Mouse (Mus musculus): ENCODE data around the gene Olfr713. TPM values are rescaled to one million over a fixed set of nuclear protein-coding genes. Genes with fewer than 3 reads are reported as not detected.

The Olfr713 gene
- not detected in 2 replicates for polyA plus RNA-seq (2016; fragmentation: Nextera tagmentation; extraction: Ambion mirVana)

GRCm38 (mm10) chr7:107030874-107031273, at the start of gene Olfr713:
Gene Olfr713 (plus strand): TSS chr7:107031174.
- Histone ChIP-seq H3K27me3 (no peaks in the 10 kb centered on the region), H3K27ac (replicated peaks) (no peak within 1 kb of the TSS), H3K36me3 (no peaks in the 10 kb centered on the region), H3K4me2 (replicated peaks) (no peak within 1 kb of the TSS), H3K4me3 (no peak within 1 kb of the TSS), H3K9ac (replicated peaks) (no peak within 1 kb of the TSS), H3K9me3 (no peaks in the 10 kb centered on the region), H3K4me1 (no peaks in the 10 kb centered on the region)
- WGBS = 81% methylated on average over 1 of the region's 1 CpGs
- ATAC-seq (ENCODE audit: low FRiP score, low read depth) = no peak

DNA sequence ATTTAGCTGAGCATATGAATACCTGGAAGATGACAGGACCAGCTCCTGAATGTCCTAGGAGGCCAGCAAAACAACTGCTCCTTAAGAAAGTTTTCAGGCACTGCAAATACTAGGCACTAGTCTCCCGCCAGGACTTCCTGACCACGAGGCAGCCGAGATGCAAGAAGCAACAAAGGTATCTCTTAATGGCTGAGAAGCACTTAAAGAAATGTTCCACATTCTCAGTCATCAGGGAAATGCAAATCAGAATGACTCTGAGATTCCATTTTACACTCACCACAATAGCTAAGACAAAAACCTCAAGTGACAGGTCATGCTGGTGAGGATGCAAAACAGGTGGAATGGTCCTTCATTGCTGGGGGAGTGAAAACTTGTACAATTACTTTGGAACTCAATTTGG, 45.7 kb upstream of the Olfr713 start:
- Histone ChIP-seq H3K9ac (replicated peaks) (no peak overlapping the region), H3K36me3 (no peaks in the 10 kb centered on the region), H3K27ac (replicated peaks) (no peak overlapping the region), H3K9me3 (no peaks in the 10 kb centered on the region), H3K4me1 (no peaks in the 10 kb centered on the region), H3K4me2 (replicated peaks) (no peak overlapping the region), H3K4me3 (no peak overlapping the region), H3K27me3 (no peaks in the 10 kb centered on the region)
- 92% methylated on average over 3 of the region's 3 CpGs for WGBS
- ATAC-seq (ENCODE audit: low FRiP score, low read depth) = no peak

DNA sequence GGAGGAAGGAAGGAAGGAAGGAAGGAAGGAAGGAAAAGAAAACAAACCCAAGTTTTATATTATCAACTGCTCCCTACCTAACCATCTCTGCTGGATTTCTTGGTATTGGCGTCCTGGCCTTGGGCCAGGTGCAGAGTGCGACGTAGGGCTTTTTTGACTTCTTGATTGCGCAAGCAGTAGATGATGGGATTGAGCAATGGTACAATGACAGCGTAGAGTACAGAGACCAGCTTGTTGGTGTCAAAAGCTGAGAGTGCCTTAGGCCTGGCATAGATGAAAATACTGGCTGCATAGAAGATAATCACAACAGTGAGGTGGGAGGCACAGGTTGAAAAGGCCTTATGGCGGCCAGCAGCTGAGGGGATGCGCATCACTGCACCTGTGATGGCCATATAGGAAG, 30.2 kb upstream of the Olfr713 start:
- no peaks in the 10 kb centered on the region for H3K27me3 ChIP-seq
- no peak overlapping the region for H3K4me2 ChIP-seq (replicated peaks)
- no peaks in the 10 kb centered on the region for H3K4me1 ChIP-seq
- no peak overlapping the region for H3K9ac ChIP-seq (replicated peaks)
- no peak overlapping the region for H3K4me3 ChIP-seq
- H3K9me3 ChIP-seq = no peaks in the 10 kb centered on the region
- 94% methylated on average over 7 of the region's 7 CpGs for WGBS
- no peaks in the 10 kb centered on the region for H3K36me3 ChIP-seq
- no peak overlapping the region for H3K27ac ChIP-seq (replicated peaks)
- no peak for ATAC-seq (ENCODE audit: low FRiP score, low read depth)

- Histone ChIP-seq H3K4me3 (no peak overlapping the region), H3K27me3 (no peaks in the 10 kb centered on the region), H3K36me3 (no peaks in the 10 kb centered on the region), H3K4me2 (replicated peaks) (no peak overlapping the region), H3K27ac (replicated peaks) (no peak overlapping the region), H3K9ac (replicated peaks) (no peak overlapping the region), H3K9me3 (no peaks in the 10 kb centered on the region), H3K4me1 (no peaks in the 10 kb centered on the region)
- ATAC-seq (ENCODE audit: low FRiP score, low read depth) = no peak
- WGBS = 70% methylated on average over 3 of the region's 3 CpGs
These were observed 26.8 kb upstream of the Olfr713 start for GRCm38 (mm10) chr7:107004169-107004568.

- no peaks in the 10 kb centered on the region for H3K4me1 ChIP-seq
- ATAC-seq (ENCODE audit: low FRiP score, low read depth) = no peak
- 50% methylated on average over 1 of the region's 1 CpGs for WGBS
- no peaks in the 10 kb centered on the region for H3K9me3 ChIP-seq
- no peak within 1 kb of the TSS for H3K4me3 ChIP-seq
- H3K27me3 ChIP-seq = no peaks in the 10 kb centered on the region
- no peak within 1 kb of the TSS for H3K4me2 ChIP-seq (replicated peaks)
- no peak within 1 kb of the TSS for H3K27ac ChIP-seq (replicated peaks)
- H3K36me3 ChIP-seq = no peaks in the 10 kb centered on the region
- H3K9ac ChIP-seq (replicated peaks) = no peak within 1 kb of the TSS
These were observed 25.0 kb upstream of the Olfr713 start, which contains the start of gene Olfr2 for GRCm38 (mm10) chr7:107005972-107006371. Gene Olfr2 (minus strand): TSS chr7:107006072.

- Histone ChIP-seq H3K4me2 (replicated peaks) (no peak overlapping the region), H3K36me3 (no peaks in the 10 kb centered on the region), H3K9ac (replicated peaks) (no peak overlapping the region), H3K27ac (replicated peaks) (no peak overlapping the region), H3K9me3 (no peaks in the 10 kb centered on the region), H3K4me1 (no peaks in the 10 kb centered on the region), H3K4me3 (no peak overlapping the region), H3K27me3 (no peaks in the 10 kb centered on the region)
- WGBS = 81% methylated on average over 2 of the region's 2 CpGs
- no peak for ATAC-seq (ENCODE audit: low FRiP score, low read depth)
These were observed 9.1 kb downstream of the Olfr713 start for GRCm38 (mm10) chr7:107039934-107040563.

- no peaks in the 10 kb centered on the region for H3K9me3 ChIP-seq
- no peak overlapping the region for H3K4me2 ChIP-seq (replicated peaks)
- WGBS = 92% methylated on average over 3 of the region's 3 CpGs
- no peak overlapping the region for H3K9ac ChIP-seq (replicated peaks)
- H3K4me3 ChIP-seq = no peak overlapping the region
- H3K4me1 ChIP-seq = no peaks in the 10 kb centered on the region
- H3K27me3 ChIP-seq = no peaks in the 10 kb centered on the region
- ATAC-seq (ENCODE audit: low FRiP score, low read depth) = no peak
- no peak overlapping the region for H3K27ac ChIP-seq (replicated peaks)
- no peaks in the 10 kb centered on the region for H3K36me3 ChIP-seq
These were observed 12.2 kb downstream of the Olfr713 start for GRCm38 (mm10) chr7:107043136-107043535.

- no peaks in the 10 kb centered on the region for H3K36me3 ChIP-seq
- no peaks in the 10 kb centered on the region for H3K9me3 ChIP-seq
- ATAC-seq (ENCODE audit: low FRiP score, low read depth) = no peak
- WGBS = 100% methylated on average over 1 of the region's 1 CpGs
- no peak overlapping the region for H3K9ac ChIP-seq (replicated peaks)
- H3K4me1 ChIP-seq = no peaks in the 10 kb centered on the region
- H3K27ac ChIP-seq (replicated peaks) = no peak overlapping the region
- no peak overlapping the region for H3K4me3 ChIP-seq
- H3K27me3 ChIP-seq = no peaks in the 10 kb centered on the region
- H3K4me2 ChIP-seq (replicated peaks) = no peak overlapping the region
These were observed 13.4 kb downstream of the Olfr713 start for GRCm38 (mm10) chr7:107044407-107044806.

DNA sequence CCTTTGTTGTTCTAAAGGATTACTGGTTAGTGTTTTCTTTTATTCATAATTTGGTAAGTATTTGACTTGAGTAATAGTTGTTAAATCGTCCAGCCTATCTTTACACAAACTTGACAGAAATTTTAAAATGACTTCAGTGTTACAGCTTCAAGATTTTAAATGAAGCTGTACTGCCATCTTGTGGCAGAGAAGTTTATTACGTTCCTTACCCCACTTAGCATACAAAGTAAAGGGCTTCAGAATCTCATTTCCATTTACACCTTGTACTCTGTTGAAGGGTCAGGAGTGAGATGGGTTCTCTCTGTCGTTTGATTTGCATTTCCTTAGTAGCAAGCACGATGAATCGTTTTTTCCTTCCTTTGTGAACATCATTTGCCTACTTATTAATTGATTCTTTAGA, 14.9 kb downstream of the Olfr713 start:
- Histone ChIP-seq H3K27me3 (no peaks in the 10 kb centered on the region), H3K4me1 (no peaks in the 10 kb centered on the region), H3K9ac (replicated peaks) (no peak overlapping the region), H3K4me2 (replicated peaks) (no peak overlapping the region), H3K27ac (replicated peaks) (no peak overlapping the region), H3K36me3 (no peaks in the 10 kb centered on the region), H3K9me3 (no peaks in the 10 kb centered on the region), H3K4me3 (no peak overlapping the region)
- WGBS = 5% methylated on average over 5 of the region's 5 CpGs
- ATAC-seq (ENCODE audit: low FRiP score, low read depth) = peak; percentile 65

DNA sequence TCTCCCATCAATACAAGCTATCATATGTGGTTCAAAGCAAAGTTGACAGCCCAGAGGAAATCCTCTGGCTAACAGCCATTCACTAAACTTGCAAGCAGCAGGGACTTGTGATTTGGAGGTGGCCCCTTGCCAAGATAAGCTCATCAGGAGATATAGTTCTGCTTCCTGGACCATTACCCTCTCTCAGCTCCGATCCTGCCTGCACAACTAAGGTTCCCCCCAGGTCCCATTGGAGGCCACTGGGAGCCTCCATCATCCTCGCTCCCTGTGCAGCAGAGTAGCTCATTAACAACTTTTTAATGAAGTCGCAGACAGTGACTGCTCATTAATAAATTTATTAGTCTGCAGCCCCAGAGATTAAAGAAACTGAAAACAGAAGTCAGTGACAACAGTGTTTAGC, 16.6 kb downstream of the Olfr713 start:
- H3K9me3 ChIP-seq = no peaks in the 10 kb centered on the region
- no peaks in the 10 kb centered on the region for H3K36me3 ChIP-seq
- H3K9ac ChIP-seq (replicated peaks) = no peak overlapping the region
- H3K4me1 ChIP-seq = no peaks in the 10 kb centered on the region
- H3K27me3 ChIP-seq = no peaks in the 10 kb centered on the region
- no peak for ATAC-seq (ENCODE audit: low FRiP score, low read depth)
- H3K4me2 ChIP-seq (replicated peaks) = no peak overlapping the region
- WGBS = 59% methylated on average over 3 of the region's 3 CpGs
- no peak overlapping the region for H3K4me3 ChIP-seq
- H3K27ac ChIP-seq (replicated peaks) = no peak overlapping the region

- H3K9me3 ChIP-seq = 0 out of 2 replicates have a peak, but pooled peaks cover 4% of the 10 kb centered on the region
- no peaks in the 10 kb centered on the region for H3K36me3 ChIP-seq
- no peaks in the 10 kb centered on the region for H3K27me3 ChIP-seq
- H3K4me3 ChIP-seq = no peak within 1 kb of the TSS
- no peaks in the 10 kb centered on the region for H3K4me1 ChIP-seq
- H3K9ac ChIP-seq (replicated peaks) = no peak within 1 kb of the TSS
- no peak within 1 kb of the TSS for H3K4me2 ChIP-seq (replicated peaks)
- no peak for ATAC-seq (ENCODE audit: low FRiP score, low read depth)
- WGBS = 85% methylated on average over 2 of the region's 2 CpGs
- H3K27ac ChIP-seq (replicated peaks) = no peak within 1 kb of the TSS
These were observed 39.7 kb downstream of the Olfr713 start, which contains the start of gene Olfr714 for GRCm38 (mm10) chr7:107070681-107071080. Gene Olfr714 (plus strand): TSS chr7:107070981.
